Mouse (Mus musculus): ENCODE data around the gene Rarb. TPM values are rescaled to one million over a fixed set of nuclear protein-coding genes. Genes with fewer than 3 reads are reported as not detected.

Gene Rarb
- total and polyA plus RNA-seq, 2 experiments from 2014 or later: 4.4 to 16.7 TPM

GRCm38 (mm10) chr14:16448269-16448987 lies 370.5 kb downstream of the Rarb start:
- H3K27me3 ChIP-seq (ENCODE audit: insufficient read depth, low read length): no peaks in the 10 kb centered on the region

DNA sequence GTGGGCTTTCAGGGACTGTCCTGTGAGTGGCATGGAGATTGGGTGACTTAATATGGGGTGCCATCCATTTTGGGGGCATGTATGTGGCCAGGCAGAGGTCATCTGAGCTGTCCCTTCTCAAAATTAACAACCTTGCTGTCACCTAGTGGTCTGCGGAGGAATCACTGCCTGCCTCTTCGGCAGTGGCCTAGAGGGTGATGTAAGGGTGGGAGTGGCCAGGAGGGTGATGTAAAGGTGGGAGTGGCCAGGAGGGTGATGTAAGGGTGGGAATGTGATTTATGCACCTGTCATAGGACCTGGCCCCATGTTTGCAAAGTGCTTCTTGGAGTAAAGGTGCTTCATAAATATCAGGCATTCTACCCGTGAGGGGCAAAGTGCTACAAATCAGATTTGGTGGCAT lies 371.4 kb downstream of the Rarb start:
- DNase-seq (ENCODE audit: low spot score): peak; percentile 17
- Histone ChIP-seq H3K9ac (replicated peaks; ENCODE audit: low read length, poor library complexity, severe bottlenecking) (no peak overlapping the region), H3K27ac (ENCODE audit: low read depth, low read length) (no peak overlapping the region), H3K4me2 (ENCODE audit: low read depth, low read length, poor library complexity, severe bottlenecking) (no peak overlapping the region), H3K4me1 (ENCODE audit: insufficient read depth, low read length) (no peaks in the 10 kb centered on the region), H3K27me3 (ENCODE audit: insufficient read depth, low read length) (no peaks in the 10 kb centered on the region), H3K4me3 (ENCODE audit: low read depth, low read length) (no peak overlapping the region), H3K9me3 (ENCODE audit: low read length) (no peaks in the 10 kb centered on the region), H3K36me3 (ENCODE audit: insufficient read depth, low read length) (no peaks in the 10 kb centered on the region)
- peak; percentile 77 for ATAC-seq (ENCODE audit: low FRiP score)
- TF ChIP-seq CTCF (IDR thresholded peaks at IDR 0.05): peak; percentile 50
- 35% methylated on average over 3 of the region's 3 CpGs for WGBS

More at GRCm38 (mm10) chr14:16448269-16448987, 370.5 kb downstream of the Rarb start:
- Histone ChIP-seq H3K9me3 (ENCODE audit: low read length) (no peaks in the 10 kb centered on the region), H3K9ac (replicated peaks; ENCODE audit: low read length, poor library complexity, severe bottlenecking) (no peak overlapping the region), H3K4me3 (ENCODE audit: low read depth, low read length) (no peak overlapping the region), H3K27ac (ENCODE audit: low read depth, low read length) (no peak overlapping the region), H3K4me2 (ENCODE audit: low read depth, low read length, poor library complexity, severe bottlenecking) (no peak overlapping the region), H3K36me3 (ENCODE audit: insufficient read depth, low read length) (no peaks in the 10 kb centered on the region), H3K4me1 (ENCODE audit: insufficient read depth, low read length) (no peaks in the 10 kb centered on the region)
- ATAC-seq (ENCODE audit: low FRiP score) (no peak), DNase-seq (ENCODE audit: low spot score) (peak; percentile 28)
- 48% methylated on average over 4 of the region's 4 CpGs for WGBS
- no peak for TF ChIP-seq CTCF (IDR thresholded peaks at IDR 0.05)

GRCm38 (mm10) chr14:16444859-16445258 lies 374.1 kb downstream of the Rarb start:
- no peak for TF ChIP-seq CTCF (IDR thresholded peaks at IDR 0.05)
- no peak for ATAC-seq (ENCODE audit: low FRiP score)
- H3K4me2 ChIP-seq (ENCODE audit: low read depth, low read length, poor library complexity, severe bottlenecking): no peak overlapping the region
- DNase-seq (ENCODE audit: low spot score): no peak
- no peaks in the 10 kb centered on the region for H3K9me3 ChIP-seq (ENCODE audit: low read length)
- H3K9ac ChIP-seq (replicated peaks; ENCODE audit: low read length, poor library complexity, severe bottlenecking): no peak overlapping the region
- no peaks in the 10 kb centered on the region for H3K4me1 ChIP-seq (ENCODE audit: insufficient read depth, low read length)
- WGBS: 82% methylated on average over 4 of the region's 4 CpGs
- H3K4me3 ChIP-seq (ENCODE audit: low read depth, low read length): no peak overlapping the region
- no peaks in the 10 kb centered on the region for H3K36me3 ChIP-seq (ENCODE audit: insufficient read depth, low read length)
- H3K27ac ChIP-seq (ENCODE audit: low read depth, low read length): no peak overlapping the region
- H3K27me3 ChIP-seq (ENCODE audit: insufficient read depth, low read length): no peaks in the 10 kb centered on the region

- 76% methylated on average over 6 of the region's 6 CpGs for WGBS
- DNase-seq (ENCODE audit: low spot score) (no peak), ATAC-seq (ENCODE audit: low FRiP score) (no peak)
- no peak for TF ChIP-seq CTCF (IDR thresholded peaks at IDR 0.05)
- no peaks in the 10 kb centered on the region for H3K27me3 ChIP-seq (ENCODE audit: insufficient read depth, low read length)
- H3K27ac ChIP-seq (ENCODE audit: low read depth, low read length): no peak overlapping the region
- no peak overlapping the region for H3K4me3 ChIP-seq (ENCODE audit: low read depth, low read length)
- no peak overlapping the region for H3K4me2 ChIP-seq (ENCODE audit: low read depth, low read length, poor library complexity, severe bottlenecking)
- no peaks in the 10 kb centered on the region for H3K9me3 ChIP-seq (ENCODE audit: low read length)
- no peak overlapping the region for H3K9ac ChIP-seq (replicated peaks; ENCODE audit: low read length, poor library complexity, severe bottlenecking)
- no peaks in the 10 kb centered on the region for H3K4me1 ChIP-seq (ENCODE audit: insufficient read depth, low read length)
- no peaks in the 10 kb centered on the region; the same call in 1 of the 2 replicates for H3K36me3 ChIP-seq (ENCODE audit: insufficient read depth, low read length)
These were observed 379.4 kb downstream of the Rarb start for GRCm38 (mm10) chr14:16439385-16440126.

- H3K4me2 ChIP-seq (ENCODE audit: low read depth, low read length, poor library complexity, severe bottlenecking): no peak overlapping the region
- no peaks in the 10 kb centered on the region for H3K27me3 ChIP-seq (ENCODE audit: insufficient read depth, low read length)
- no peak overlapping the region for H3K27ac ChIP-seq (ENCODE audit: low read depth, low read length)
- ATAC-seq (ENCODE audit: low FRiP score): no peak
- no peaks in the 10 kb centered on the region; the same call in 1 of the 2 replicates for H3K36me3 ChIP-seq (ENCODE audit: insufficient read depth, low read length)
- no peaks in the 10 kb centered on the region for H3K4me1 ChIP-seq (ENCODE audit: insufficient read depth, low read length)
- H3K9ac ChIP-seq (replicated peaks; ENCODE audit: low read length, poor library complexity, severe bottlenecking): no peak overlapping the region
- no peak for TF ChIP-seq CTCF (IDR thresholded peaks at IDR 0.05)
- WGBS: 96% methylated on average over 4 of the region's 4 CpGs
- no peak overlapping the region for H3K4me3 ChIP-seq (ENCODE audit: low read depth, low read length)
- no peak for DNase-seq (ENCODE audit: low spot score)
- no peaks in the 10 kb centered on the region for H3K9me3 ChIP-seq (ENCODE audit: low read length)
These were observed 381.6 kb downstream of the Rarb start for GRCm38 (mm10) chr14:16437386-16437785.

Measured in midbrain, postnatal 0 days (tissue).